Comparison of ENCODE assay signal across 20 mouse cellular contexts in genomic region chr1:178455120-178455519, GRCm38 (mm10).
"Had no signal": no experiment of that assay in that cellular context is flagged by ENCODE, and none has a peak within 500 bp of the region (broad histone marks: within the 10 kb centered on the region; RNA-seq: fewer than 3 reads in every experiment).

No protein-coding gene starts in this region.

- H3K4me1 ChIP-seq: kidney, embryonic 15.5 days; lung, embryonic 15.5 days; midbrain, embryonic 12.5 days; midbrain, embryonic 15.5 days; neural tube, embryonic 12.5 days; neural tube, embryonic 15.5 days had no signal

- H3K36me3 ChIP-seq: kidney, embryonic 15.5 days; lung, embryonic 15.5 days; midbrain, embryonic 12.5 days; midbrain, embryonic 15.5 days; neural tube, embryonic 12.5 days; neural tube, embryonic 15.5 days had no signal

- H3K4me2 ChIP-seq: kidney, embryonic 15.5 days; lung, embryonic 15.5 days; midbrain, embryonic 12.5 days; midbrain, embryonic 15.5 days; neural tube, embryonic 12.5 days; neural tube, embryonic 15.5 days had no signal

- H3K27ac ChIP-seq: kidney, embryonic 15.5 days; lung, embryonic 15.5 days; midbrain, embryonic 12.5 days; midbrain, embryonic 15.5 days; neural tube, embryonic 12.5 days; neural tube, embryonic 15.5 days; stomach, postnatal 0 days had no signal

- H3K27me3 ChIP-seq: kidney, embryonic 15.5 days; lung, embryonic 15.5 days; midbrain, embryonic 12.5 days; midbrain, embryonic 15.5 days; neural tube, embryonic 12.5 days; neural tube, embryonic 15.5 days had no signal

- H3K9ac ChIP-seq: kidney, embryonic 15.5 days; lung, embryonic 15.5 days; midbrain, embryonic 12.5 days; midbrain, embryonic 15.5 days; neural tube, embryonic 12.5 days; neural tube, embryonic 15.5 days had no signal

- ATAC-seq: intestine, postnatal 0 days; midbrain, embryonic 15.5 days had no signal

- DNase-seq: kidney, adult 2 months; kidney, postnatal 10 days; kidney, postnatal 36 days; lung, adult 18-20 months; lung, postnatal 10 days; lung, postnatal 36 days; right cerebral cortex, adult 18-20 months; right cerebral cortex, postnatal 14 days; right cerebral cortex, postnatal 4 days; thymus, adult 2 months; thymus, postnatal 14 days; thymus, postnatal 4 days had no signal

- H3K4me3 ChIP-seq: kidney, embryonic 15.5 days; lung, embryonic 15.5 days; midbrain, embryonic 12.5 days; midbrain, embryonic 15.5 days; neural tube, embryonic 12.5 days; neural tube, embryonic 15.5 days had no signal

- H3K9me3 ChIP-seq: kidney, embryonic 15.5 days; lung, embryonic 15.5 days; midbrain, embryonic 12.5 days; midbrain, embryonic 15.5 days; neural tube, embryonic 12.5 days; neural tube, embryonic 15.5 days had no signal
